Mouse (Mus musculus) brain, embryonic 14.5 days (tissue): ENCODE results near the gene Tspan14. TPM values are rescaled to one million over a fixed set of nuclear protein-coding genes. Genes with fewer than 3 reads are reported as not detected.

Experiments used
- DNase-seq: peaks from one replicate; pipeline ENCODE4 v3.0.0-alpha.2; 2011; ENCODE audit warnings: low read depth
- CTCF ChIP-seq: fragments of 200-500 bp; IDR thresholded peaks from 2 replicates; pipeline ENCODE4 v1.5.1; 2012; ENCODE audit warnings: inconsistent platforms, mild to moderate bottlenecking, moderate library complexity, borderline replicate concordance; ENCODE audit not compliant: insufficient read depth, insufficient read length; ENCODE audit errors: extremely low read depth
- POLR2A ChIP-seq: fragments of 200-500 bp; IDR thresholded peaks from 2 replicates; pipeline ENCODE4 v1.6.1; 2012; ENCODE audit warnings: mild to moderate bottlenecking, inconsistent platforms, borderline replicate concordance; ENCODE audit not compliant: poor library complexity, insufficient read depth, insufficient read length, severe bottlenecking; ENCODE audit errors: extremely low read depth
- polyA plus RNA-seq: library from polyadenylated mRNA; depleted of rRNA; stranded (reverse); fragments of >200 nt; gene quantifications from 2 replicates; pipeline ENCODE4 v1.2.3, GENCODE M21; 2012

Gene Tspan14
- polyA plus RNA-seq, 1 experiment = 87.7 TPM

DNA sequence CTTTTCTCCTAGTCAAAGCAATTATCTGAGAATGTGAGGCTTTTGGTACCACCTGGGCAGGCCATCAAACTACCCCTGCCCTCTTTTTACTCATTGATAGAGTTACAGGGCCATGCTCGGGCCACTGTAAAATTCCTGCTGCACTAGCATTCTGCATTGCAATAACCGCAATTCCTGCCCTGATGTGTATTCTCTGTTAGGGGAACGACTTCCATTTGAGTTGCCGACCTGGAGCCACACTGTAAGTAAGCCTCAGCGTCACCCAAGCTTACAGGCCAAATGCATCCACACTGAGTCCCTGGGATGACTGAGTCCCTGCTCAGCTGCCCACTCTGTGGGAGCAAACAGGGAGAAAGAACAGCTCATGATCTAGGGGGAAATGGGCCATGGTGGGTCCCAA lies 35.0 kb upstream of the Tspan14 start:
- DNase-seq = no peak

DNA sequence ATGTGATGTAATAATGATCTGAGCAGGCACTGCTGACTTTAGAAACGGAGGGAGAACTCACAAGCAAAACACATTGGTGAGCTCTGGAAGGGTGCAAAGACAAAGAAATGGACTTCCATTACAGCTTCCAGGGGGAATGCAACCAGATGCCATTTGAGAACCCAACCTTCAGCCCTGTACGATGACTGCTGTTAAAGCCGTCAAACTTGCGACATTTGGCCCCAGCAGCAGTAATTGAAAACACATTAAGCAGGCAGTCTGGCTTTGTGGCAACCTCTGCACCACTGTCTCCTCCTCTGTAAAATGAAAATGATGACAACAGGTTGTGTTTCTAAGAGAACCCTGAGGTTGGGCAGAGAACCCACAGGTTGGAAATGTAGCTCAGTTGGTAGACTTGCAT lies 34.2 kb upstream of the Tspan14 start:
- DNase-seq = no peak
- TF ChIP-seq POLR2A (no peak), CTCF (no peak)

More for the DNA sequence above, 35.0 kb upstream of the Tspan14 start:
- TF ChIP-seq CTCF (no peak), POLR2A (no peak)

DNA sequence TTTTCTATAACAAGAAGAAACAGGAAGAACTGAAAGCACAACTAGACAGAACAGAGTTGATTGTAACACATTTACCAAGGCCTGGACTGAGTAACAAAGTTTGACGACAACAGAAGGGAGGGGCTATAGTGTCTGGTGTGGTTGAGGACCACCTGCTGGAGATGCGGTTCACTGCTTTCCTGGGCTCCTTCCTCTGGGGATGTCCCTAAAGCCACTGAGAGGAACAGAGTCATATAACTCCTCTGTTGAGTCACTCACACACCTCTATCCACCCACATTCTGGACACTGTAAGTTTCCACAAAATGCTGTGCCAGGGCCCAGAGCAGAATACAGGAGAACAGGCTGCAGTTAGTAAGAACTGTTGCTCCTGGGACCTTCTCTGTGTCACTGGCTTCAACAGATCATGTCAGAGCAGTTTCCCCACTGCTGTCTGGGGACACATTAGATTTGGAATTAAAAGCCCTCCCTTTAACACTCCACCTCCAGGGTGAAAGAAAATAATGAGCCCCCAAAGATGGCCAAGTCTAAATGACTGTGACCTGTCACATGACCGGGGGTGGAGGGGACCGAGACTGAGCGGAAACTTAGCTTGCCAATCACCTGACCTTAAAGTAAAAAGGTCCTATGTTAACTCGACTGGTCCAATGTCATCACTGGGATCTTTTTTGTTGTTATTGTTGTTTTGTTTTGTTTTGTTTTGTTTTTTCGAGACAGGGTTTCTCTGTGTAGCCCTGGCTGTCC lies 33.5 kb upstream of the Tspan14 start:
- DNase-seq = no peak
- no peak for TF ChIP-seq CTCF
- no peak for TF ChIP-seq POLR2A

DNA sequence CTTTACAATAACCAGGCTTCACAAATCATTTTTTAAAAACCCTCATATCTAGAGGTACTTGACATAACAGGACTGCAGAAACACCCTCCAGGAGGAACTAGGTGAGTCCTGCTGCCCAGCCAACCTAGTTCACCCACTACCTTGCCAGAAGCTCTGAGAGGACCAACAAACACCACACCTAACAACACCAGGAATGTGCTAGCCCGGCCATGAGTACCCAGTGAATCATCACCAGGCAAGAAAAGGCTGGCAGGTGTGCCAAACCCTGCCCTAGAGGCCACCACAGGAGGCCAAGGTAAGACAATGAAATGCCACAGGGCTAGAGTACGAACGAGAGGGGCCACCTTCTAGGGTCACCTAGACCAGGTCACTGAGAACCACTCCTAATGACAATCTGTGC lies 29.6 kb upstream of the Tspan14 start:
- no peak for DNase-seq
- TF ChIP-seq POLR2A = no peak
- TF ChIP-seq CTCF = no peak

DNA sequence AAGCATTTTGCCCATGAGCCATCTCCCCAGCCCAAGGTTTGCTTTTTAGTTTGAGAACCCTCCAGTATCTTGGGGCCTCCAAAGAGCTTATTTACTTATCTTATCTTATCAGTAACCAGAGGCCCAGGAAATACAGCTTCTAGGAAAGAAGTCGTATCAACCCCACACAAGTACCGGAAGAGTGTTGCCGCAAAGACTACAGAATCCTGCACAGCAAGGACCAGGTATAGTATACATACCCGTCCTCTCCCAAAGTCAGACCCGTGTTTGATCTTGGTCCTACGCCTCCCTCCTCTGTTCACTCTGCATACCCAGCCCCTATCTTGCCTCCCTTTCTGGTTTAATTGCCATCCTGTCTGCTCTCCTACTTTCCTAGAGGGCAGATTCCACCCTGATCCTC lies 25.9 kb upstream of the Tspan14 start:
- TF ChIP-seq POLR2A = no peak
- TF ChIP-seq CTCF = no peak

DNA sequence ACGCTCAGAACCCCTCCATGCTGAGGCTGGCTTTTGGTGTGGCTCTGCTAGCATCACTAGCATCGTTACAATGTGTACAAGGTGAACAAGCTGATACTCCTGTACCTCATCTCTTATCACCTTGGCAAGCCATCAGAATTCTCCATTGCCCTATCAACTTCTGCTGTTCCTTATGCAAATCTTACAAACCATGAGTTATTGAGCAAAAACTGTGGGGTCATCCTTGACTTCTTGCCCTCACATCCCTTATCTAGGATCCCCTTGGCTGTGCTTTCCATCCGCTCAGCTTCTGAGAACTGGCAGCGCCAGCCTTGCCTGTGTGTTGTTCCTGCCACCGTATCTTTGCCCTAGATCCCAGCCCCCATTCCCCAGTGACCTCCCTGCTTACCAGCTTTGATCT lies 22.2 kb upstream of the Tspan14 start:
- no peak for TF ChIP-seq CTCF
- TF ChIP-seq POLR2A = no peak

More for the DNA sequence above, 25.9 kb upstream of the Tspan14 start:
- no peak for DNase-seq

DNA sequence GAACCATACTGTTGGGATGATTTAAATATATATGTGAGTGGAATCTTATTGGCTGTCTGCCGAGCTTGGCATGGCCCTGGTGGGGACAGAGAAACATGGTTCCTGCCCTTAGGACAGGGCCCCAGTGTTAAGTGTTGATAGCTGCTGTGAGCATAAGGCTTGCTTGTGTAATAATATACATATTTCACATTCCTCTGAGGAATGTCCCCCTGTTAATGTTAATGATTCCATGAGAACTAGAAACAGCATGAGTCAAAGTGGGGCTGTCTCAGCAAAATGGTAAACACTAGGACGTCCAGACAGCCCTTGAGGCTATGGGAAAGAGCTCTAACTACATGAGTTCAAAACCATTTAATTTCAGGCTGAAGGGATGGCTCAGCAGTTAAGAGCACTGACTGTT lies 20.6 kb upstream of the Tspan14 start:
- no peak for TF ChIP-seq POLR2A
- TF ChIP-seq CTCF = no peak
- no peak for DNase-seq

More for the DNA sequence above, 22.2 kb upstream of the Tspan14 start:
- no peak for DNase-seq

DNA sequence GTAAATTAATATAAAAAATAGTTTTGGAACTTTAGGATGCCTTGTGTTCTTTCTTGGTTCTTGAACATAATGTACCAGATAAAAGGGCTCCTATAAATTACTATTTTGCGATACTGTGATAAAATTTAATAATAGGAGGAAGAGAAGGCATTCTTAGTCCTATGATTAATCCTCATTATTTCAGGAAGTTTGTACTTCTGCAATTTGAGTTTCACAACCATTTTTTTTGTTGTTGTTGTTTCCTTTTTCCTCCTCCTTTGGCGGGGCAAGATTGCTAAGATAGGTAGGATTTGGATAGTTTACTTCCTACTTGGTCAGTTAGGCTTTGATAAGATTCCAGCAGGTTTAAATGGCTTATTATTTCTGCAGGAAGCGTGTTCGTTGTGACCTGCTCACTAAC lies 19.0 kb upstream of the Tspan14 start:
- TF ChIP-seq POLR2A = no peak
- no peak for TF ChIP-seq CTCF
- no peak for DNase-seq

DNA sequence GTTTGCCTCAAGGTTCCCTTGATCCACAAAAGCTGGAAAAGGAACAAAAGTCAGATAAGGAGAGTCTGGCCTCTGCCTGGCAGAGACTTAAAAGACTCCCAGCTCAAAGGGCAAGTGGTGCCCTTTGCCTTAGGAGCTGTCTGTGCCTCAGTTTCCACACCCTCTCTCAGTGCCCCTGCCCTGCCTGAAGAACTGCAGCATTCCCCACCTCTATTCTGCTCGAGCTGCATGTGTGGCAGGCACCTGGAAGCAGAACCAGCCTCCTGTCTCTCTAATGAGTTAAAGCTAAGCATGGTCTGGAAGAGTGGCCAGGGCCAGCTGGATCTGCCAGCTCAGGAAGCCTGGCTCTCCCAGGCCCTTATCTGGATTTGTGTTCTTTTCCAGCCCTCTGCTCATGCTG lies 13.1 kb upstream of the Tspan14 start:
- no peak for DNase-seq
- TF ChIP-seq CTCF (no peak), POLR2A (no peak)

DNA sequence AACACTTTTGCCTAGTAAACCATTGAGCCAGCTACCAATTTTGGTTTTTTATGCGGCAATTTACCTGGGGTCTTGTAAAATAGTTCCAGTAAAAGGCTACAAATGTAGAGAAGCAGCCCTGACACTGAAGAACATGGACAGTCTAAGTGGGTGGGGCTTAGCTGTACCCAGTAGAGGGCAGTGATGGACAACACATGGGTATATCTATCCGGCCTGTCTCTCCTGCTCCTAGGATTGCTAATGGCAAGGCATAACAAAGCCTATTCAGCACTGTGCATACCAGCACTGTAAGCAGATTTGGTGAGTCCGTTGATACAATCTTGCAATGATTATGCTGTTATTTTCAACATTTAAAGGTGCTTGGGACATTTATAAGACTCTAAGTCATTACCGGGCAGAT lies 12.4 kb upstream of the Tspan14 start:
- TF ChIP-seq POLR2A = no peak
- TF ChIP-seq CTCF = peak; percentile 53; the same call in 1 of the 2 replicates
- peak; percentile 69 for DNase-seq

DNA sequence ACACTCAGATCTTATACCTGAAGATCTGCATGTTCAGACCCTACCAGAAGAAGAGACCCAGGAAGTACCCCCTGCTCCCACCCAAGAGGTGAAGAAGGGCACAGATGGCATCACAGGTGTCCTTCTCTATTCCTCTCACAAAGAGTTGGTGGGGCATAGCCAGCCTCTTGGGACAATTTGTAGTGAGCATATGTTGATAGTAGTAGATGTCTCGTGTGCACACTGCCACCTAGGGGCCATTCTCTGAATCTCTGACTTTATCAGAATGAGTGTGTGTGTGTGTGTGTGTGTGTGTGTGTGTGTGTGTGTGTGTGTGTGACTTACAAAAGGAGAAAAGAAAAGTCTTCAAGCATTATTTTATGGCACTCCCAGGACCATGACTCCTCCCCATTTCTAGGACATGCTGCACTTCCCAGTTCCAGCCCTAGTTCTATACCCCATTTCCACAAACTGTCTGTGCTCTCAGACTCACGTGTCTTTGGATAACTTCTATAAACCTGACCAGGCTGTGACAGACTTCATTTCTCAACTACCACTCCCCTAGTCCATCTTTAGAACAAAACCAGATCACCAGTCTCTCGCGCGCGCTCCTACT lies 8.6 kb upstream of the Tspan14 start:
- peak; percentile 89 for DNase-seq
- TF ChIP-seq CTCF (peak; percentile 69; the same call in 1 of the 2 replicates), POLR2A (no peak)

DNA sequence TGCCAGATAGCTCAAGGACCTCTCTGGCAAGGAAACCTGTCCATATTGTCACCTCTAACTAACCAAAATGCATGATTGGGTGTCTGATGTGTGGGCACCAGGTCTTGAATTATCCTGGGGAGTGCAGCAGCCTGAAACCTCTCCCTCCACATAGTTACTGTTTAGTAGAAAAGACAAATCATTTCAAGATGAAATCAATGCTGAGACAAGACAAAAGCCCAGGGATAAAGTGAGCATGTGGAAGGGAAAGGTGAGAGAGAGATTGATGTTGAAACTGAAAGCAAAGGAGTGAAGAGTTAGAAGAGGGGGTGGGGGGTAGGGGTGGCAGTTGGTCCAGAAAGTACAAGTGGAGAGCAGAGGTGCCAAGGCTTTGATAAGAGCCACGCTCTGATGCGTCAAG lies 1.4 kb upstream of the Tspan14 start:
- DNase-seq = no peak
- TF ChIP-seq POLR2A (no peak), CTCF (no peak)
